Mouse (Mus musculus): ENCODE results near the gene Ifrd2.
A peak's percentile ranks its signal among the peaks of the same experiment; 100 is the strongest.
"Not testable (repeated sequence)": the region's sequence is repeated elsewhere in the genome, so short reads cannot be mapped to it uniquely, and the experiment has no call there.

Gene Ifrd2

DNA sequence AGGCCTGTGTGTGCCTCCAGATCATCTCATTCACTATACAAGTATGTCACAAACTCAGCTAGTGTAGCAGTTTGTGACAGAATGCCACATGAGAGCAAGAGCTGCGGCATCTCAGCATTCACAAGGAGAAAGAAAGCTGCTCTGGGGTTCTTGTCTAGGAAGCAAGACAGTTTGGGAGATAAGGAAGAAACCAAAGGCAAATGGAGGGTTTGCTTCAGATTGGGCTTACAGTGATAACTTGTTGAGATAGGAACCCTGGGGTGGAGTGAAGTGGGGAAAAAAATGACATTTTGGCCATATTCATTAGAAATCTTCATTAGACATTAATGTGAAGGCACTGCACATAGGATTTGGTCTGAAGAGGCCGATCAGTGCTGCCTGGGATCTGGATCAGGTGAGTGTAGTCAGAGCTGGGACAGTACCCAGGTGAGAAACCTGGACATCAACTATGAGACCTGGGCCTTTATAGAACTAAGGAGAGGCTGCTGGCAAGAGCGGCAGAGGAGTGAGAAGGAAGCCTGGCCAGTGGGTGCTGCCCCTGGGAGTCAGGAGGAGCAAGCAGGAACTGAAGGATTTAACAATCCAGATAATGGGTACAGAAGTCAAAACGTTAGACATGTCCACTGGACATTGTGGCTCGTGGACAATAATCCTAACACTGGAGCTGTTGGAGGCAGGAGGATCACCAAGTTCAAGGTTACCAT lies 34.6 kb upstream of the Ifrd2 start:
- DNase-seq = no peak

DNA sequence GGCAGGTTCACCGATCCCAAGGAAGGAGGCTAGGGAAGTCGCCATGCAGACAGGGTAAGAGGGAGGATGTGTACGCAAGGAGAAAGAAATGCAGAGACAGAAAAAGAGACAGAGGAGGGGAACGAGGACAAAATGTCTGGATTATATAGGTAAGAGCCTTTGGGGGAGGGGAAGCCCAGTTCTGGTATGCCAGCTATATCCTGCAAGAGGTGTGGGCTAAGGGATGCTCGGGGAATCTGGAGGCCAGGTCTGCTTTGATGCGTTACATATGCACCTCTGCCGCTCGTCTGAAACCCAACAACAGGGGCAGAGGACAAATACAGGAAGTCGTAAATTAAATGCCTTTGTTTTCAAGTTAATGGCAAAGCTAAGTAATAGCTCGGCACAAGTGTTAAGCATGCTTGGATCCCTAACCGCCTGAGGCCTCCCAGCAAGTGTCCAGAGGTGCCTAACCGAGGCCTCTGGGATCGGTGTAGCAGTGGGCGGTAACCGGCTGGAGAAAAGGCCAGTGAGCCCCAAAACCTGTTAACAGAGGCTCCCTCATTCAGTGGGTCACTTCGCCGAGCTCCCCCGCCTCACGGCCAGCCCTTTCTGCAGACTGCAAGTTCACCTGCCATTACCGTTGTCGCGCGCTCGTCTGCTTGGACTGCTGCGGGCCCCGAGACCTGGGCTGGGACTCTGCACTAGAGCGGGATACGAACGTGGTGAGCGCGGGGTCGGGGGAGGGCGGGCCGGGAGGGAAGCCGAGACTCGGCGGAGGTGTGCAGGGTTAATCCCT lies 33.7 kb upstream of the Ifrd2 start:
- DNase-seq = no peak

DNA sequence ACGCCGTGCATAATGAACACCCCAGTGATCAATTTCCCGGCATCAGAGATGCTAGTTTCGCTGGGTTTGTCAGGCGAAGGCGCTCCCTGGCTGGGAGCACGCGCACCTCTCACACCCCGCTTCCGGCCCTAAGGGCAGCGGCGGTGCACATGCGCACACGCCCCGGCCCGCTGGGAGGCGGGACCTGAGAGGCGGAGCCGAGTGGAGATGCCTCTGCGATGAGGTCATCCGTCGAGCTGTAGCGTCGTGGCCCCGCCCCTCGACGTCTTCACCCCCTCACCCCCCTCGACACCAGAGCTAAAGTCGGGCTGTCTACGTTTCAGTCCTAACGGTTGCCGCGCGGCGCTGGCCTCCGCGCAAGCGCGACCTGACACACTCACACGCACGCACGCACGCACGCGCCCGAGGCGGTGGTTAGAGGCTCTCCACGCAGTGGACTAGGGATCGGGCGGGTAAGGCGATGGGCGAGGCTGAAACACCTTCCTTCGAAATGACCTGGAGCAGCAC lies 33.1 kb upstream of the Ifrd2 start:
- peak; percentile 96 for DNase-seq

DNA sequence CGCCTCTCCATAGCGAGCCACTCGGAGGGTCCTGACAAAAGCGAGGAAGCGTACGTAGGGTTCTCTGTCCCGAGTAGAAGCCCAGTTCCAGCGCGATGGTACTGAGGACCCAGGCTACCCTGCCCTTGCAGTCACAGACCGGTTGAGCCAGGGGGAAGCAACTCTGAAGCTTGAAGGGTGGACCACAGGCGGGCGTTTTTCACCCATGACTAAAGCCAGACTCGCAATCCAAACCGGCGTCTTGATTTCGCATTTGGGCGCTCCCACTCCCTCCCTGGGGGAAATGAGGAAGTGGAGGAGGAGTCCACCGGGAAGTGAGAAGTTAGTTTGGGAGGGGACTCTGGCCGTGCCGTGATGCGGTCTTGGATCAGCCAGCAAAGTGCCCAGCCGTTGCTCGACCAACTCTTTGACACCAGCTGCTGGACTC lies 32.4 kb upstream of the Ifrd2 start:
- DNase-seq = peak; percentile 87

DNA sequence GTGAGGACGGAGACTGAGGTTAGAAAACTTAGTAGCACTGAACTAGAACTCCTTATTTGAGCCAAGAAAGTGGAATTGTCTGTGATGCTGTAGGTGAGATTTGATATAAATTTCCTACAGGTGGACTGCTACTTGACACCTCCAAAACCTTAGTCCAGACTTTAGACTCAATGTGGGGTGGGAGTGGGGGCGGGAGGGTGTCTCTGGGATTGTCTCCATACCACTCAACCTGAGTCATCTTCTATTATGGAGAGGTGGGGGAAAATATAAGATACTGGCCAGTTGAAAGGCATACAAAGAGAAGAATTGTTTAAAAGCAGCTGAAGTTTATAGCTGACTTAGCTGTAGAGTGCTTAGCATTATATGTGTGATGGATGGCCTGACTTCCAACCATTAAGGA lies 31.7 kb upstream of the Ifrd2 start:
- no peak for DNase-seq

DNA sequence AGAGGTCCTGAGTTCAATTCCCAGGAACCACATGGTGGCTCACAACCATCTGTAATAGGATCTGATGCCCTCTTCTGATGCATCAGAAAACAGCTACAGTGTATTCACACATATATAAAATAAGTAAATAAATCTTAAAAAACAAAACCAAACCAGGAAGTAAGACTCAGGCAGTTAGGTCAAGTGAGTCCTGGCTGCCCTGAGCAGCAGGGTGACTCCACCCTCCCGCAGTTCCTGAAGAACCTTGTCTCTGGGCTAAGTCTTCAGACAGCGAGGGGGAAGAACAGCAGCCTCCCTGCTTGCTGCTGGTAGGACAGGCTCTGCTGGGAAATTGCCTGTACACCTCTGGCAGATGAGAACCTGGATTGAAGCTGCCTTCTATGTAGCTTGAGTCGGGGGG lies 31.1 kb upstream of the Ifrd2 start:
- DNase-seq = no peak

DNA sequence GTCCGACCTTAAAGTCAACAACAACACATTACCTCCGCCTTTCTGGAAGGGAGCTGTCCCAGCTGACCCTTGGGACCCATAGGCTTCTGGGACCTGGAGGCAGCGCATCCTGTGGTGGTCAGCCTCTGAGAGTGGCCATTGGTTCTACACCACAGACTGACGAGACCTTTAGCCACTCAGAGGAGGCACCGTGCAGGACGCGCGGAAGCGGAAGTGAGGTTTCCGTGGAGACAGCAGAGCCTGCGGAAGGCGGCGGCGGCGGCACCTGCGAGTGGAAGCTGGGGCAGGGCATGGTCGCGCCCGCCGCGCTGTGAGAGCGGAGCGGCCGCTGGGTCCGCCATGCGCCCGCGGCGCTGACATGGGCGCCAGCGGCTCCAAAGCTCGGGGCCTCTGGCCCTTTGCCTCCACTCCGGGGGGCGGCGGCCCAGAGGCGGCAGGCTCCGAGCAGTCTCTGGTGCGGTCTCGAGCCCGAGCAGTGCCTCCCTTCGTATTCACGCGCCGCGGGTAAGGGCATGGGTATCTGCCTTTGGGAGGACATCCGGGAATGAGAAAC lies 24.3 kb upstream of the Ifrd2 start, which contains the start of gene Tusc2:
Gene Tusc2 (plus strand): TSS at position 227 of the 553 bp plus-strand sequence.
- DNase-seq = peak; percentile 98

DNA sequence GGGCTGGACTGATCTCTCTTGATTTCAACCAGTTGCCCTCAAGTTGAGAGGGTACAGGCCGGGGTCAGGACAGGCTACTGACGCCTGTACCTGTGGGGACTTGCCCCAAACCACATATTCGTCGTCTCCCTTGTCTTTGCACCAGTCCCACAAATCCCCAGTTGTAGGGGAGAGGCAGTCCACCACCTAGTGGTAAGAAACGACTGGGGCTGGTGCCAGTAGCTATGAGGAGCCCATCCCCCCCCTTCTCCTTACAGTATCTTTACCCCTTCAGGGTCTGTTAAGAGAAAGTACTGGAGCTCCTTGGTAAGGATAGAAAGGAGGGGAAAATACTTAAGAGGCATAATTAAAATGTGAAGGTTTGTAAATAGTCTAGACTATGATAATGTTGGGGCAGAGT lies 21.9 kb upstream of the Ifrd2 start:
- not testable (repeated sequence) for DNase-seq

DNA sequence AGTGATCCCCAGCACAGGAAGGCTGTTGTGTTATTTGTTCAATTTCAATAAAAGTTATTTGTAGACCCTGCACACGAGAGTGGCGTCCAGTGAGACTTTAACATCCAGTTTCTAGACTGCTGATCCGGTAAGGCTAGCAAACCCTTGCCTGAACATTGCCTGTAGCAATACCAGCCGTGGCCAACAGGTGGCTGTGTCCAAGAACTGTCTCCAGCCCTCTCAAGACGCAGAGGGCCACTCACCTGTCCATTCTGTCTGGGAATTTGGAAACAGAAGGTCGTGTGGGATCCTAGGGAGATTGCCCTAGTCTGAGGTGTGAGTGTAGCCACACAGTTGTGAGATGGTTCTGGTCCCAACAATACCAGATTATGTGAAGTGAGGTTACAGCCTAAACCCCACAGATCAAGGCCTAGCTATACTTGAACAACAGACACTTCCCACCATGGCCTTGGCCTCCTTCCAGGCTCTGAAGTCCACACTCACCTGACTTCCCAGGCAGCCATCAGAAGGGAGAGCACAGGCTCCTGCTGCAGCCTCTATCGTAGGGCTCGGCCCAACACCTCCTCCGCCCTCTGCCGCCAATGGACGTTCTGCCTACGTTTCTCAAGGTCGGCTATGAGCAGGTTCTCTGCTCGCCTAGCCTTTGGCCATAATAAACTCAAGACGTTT lies 21.3 kb upstream of the Ifrd2 start:
- peak; percentile 97 for DNase-seq

DNA sequence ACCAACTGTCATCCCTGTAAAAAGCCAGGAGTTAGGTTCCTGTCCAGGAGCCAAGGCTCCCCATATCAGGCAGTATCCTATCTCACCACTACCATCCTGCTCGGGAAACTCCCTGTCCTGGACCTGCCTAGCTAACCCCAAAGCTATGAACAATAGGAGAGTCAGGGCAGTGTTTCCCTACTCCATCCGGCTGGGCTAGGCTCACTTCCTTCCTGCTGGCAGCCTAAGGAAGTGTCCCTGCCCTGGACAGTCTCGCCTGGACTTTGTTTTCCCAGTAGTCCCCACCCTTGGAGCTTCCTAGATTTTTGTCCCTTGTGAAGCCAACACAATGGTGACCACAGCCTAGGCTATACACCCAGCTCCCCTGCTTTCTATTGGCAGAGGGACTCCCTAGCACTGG lies 20.6 kb upstream of the Ifrd2 start:
- peak; percentile 88 for DNase-seq

DNA sequence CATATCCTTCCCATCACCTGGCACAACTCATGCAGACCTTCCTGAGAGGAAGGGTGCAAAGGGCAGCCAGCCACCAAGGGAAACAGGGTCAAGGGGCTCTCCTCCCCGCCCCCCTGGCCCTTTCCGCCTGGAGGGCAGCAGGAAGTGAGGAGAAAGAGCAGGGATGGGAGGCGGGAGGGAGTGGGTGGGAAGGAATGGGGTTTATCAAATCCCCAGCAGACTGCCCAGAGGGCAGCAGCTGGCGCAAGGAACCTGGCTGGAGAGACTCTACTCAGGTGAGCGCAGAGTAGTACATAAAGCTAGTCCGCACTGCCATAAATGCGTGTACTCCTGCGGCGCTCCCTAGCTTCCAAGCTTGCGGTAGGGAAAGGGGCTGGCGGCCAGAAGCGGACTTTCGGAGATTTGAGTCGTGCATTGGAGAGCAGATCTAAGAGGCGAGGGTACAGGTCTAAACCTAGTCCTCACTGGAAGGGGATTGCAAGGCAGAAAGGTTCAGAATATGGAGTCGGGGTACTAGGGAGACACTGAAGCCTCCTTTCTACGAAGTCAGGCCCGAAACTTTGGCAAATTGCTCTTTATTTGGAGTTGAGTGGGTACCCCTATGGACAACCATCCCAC lies 19.6 kb upstream of the Ifrd2 start, which contains the start of gene Hyal2:
Gene Hyal2 (plus strand): TSS at position 244 of the 618 bp plus-strand sequence.
- peak; percentile 78 for DNase-seq

DNA sequence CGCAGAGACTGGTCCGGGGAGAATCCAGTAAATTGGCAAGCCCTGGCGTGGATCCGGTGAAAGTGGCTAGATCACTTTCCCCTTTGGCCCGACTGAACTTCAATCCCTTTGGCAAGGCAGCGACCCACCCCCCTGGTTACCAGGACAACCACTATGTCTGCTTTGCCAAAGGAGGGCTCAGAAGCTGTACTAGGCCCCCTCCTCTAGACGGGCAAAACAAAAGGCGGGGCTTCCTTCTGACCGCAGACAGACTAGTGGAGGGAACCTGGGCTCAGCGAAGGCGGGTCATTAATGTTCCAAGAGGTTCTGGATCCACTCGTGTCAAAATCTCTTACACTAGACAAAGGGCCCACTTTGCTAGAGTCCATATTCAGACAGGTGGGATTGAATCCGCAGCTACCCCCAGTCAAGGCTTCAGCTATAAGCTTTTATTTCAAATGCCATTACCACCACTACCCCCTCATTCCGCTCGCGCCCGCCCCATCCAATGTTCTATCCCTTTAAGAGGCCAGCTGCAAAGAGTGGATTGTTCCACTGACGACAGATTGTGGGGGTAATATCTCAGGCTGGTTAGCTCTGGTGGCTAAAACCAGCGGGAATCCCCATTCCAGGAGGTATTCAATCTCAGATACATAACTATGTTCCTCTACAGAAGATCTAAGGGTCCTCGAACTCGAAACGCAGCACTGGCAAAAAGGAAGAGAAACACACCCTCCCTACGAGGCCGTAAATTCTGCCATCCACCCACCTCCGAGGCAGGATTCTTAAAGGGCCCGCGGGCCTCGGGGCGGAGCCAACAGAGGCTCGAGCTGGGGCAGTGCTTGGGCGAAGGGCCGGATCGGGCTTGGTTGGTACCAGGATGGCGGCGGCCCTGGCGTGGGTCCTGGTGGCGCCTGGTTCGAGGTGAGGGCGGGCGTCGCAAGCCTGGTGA lies 18.8 kb upstream of the Ifrd2 start:
- DNase-seq = peak; percentile 93

DNA sequence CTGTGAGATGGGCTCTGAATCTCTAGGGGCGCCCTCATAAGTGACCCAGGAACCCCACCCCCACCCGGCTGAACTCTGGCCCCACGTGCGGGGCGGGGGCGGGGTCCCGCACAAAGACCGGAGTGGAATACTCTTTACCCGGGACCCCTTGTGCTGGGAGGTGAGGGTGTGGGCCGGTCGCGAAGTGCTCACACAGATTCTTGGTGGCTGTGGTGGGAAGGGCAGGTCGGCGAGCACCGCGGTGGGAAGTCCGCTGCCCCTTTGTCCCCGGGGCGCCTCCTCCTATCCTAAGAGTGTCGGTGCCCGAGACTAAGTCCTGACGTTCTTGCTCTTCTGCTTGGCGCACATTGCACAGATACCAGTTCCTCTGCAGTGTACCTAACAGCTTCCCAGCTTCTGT lies 18.2 kb upstream of the Ifrd2 start:
- no peak for DNase-seq

DNA sequence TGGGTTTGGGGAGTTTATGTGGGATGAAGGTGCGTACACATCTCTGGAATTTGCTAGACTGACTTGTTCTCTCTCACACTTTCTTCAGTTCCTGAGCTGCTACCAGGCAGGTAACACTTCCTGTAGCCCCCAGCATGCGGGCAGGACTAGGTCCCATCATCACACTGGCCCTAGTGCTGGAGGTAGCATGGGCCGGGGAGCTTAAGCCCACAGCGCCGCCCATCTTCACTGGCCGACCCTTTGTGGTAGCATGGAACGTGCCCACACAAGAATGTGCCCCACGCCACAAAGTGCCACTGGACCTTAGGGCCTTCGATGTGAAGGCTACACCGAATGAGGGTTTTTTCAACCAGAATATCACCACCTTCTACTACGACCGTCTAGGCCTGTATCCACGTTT lies 17.4 kb upstream of the Ifrd2 start:
- no peak for DNase-seq

DNA sequence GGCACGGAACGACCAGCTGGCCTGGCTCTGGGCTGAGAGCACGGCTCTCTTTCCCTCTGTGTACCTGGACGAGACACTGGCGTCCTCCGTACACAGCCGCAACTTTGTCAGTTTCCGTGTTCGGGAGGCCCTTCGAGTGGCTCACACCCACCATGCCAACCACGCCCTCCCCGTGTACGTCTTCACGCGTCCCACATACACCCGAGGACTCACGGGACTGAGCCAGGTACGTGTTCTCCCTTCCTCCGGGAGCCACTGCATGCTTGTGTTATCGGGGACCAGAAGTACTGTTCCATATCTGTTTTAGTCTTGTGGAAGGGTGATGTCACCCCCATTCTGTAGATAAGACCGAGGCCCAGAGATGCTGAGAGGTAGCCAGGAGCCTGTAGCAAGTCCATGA lies 16.6 kb upstream of the Ifrd2 start:
- no peak for DNase-seq

DNA sequence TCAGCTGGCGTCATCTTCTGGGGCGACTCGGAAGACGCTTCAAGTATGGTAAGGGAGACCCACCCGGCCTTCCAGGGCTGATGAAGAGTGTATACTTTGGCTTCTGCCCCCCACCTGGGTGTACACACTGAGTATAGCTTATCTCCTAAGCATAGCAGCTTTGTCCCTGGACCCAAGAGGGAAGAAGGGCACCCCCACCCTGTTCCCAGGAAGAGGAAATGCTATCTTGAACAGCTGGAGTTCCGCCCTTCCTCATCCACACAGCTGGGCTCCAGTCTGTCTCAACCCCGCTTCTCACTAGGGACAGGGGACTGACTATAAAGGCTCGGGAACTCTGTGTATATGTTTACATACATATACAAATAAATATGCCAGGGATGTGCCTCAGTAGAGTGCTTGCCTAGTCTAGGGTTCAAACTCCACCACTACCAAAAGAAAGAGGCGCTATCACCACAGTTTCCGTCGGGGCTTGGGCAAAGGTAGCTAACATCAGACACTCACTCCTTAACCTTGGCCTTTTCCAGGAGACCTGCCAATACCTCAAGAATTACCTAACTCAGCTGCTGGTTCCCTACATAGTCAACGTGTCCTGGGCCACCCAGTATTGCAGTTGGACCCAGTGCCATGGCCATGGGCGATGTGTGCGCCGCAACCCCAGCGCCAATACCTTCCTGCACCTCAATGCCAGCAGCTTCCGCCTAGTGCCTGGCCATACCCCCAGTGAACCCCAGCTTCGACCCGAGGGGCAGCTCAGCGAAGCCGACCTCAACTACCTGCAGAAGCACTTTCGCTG lies 15.7 kb upstream of the Ifrd2 start:
- peak; percentile 71 for DNase-seq

DNA sequence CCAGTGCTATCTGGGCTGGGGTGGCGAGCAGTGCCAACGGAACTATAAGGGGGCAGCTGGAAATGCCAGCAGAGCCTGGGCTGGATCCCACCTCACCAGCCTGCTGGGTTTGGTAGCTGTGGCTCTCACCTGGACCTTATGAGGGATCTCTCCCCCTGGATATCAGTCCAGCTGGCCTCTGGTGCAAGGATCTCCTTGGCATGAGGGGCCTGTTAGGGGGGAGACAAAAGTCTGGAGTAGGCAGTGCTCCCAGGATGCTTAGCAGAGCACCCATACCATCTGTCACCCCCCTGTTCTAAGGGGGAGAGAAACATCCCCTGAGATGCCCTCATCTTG lies 15.1 kb upstream of the Ifrd2 start:
- DNase-seq = no peak

DNA sequence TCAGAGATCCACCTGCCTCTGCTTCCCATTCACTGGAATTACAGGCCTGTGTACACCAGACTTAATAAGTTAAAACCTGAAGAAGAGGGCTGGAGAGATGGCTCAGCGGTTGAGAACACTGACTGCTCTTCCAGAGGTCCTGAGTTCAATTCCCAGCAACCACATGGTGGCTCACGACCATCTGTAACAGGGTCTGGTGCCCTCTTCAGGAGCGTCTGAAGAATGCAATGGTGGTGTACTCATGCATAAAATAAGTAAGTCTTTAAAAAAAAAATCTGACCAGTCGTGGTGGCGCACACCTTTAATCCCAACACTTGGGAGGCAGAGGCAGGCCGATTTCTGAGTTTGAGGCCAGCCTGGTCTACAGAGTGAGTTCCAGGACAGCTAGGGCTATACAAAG lies 13.7 kb upstream of the Ifrd2 start:
- DNase-seq = not testable (repeated sequence)

DNA sequence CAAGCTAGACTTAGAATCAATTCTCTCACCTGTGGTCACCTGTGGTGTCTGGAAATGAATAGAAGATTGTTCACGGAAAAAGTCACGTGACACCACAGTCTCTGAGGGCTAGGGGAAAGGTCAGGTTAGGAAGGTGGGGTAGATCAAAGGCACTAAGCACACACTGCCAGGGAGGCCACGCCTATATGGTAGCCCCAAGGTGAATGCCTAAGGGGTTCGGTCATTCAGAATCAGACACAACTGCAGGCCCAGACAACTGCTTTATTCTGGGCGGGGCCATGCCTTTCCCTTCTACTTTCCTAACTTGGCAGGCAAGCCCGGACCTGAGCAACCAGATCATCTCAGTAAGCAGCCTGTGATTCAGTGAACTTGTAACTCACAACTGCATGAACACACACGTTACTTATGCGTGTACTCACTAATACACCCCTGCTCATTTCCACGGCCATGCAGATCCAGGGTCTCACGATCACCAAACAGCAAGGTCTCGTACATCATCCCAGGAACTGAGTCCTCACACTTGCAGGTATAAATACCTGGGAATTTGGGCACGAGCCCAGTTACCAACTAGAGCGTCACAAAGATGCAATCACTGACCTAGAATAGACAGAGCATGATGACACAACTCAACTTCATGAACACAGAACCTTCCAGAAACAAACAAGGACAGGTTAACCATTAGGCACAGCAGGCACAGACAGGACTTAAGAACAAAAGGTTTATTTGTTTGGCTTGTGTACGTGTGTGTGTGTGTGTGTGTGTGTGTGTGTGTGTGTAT lies 11.7 kb upstream of the Ifrd2 start:
- DNase-seq = no peak

All from lung, postnatal 36 days (tissue).